Mouse (Mus musculus): ENCODE measurements around the gene Ttll10. TPM values are rescaled to one million over a fixed set of nuclear protein-coding genes. Genes with fewer than 3 reads are reported as not detected.

Gene Ttll10
- total and polyA plus RNA-seq, 2 experiments from 2014 or later: 1.9 TPM; not detected in 1

GRCm38 (mm10) chr4:156070716-156071115 lies 11.5 kb upstream of the Ttll10 start:
- Histone ChIP-seq H3K27me3 (ENCODE audit: insufficient read depth, low read length) (no peaks in the 10 kb centered on the region), H3K4me3 (ENCODE audit: low read depth, low read length) (no peak overlapping the region), H3K27ac (ENCODE audit: low read depth, low read length) (no peak overlapping the region), H3K9me3 (ENCODE audit: low read length) (no peaks in the 10 kb centered on the region), H3K4me1 (ENCODE audit: insufficient read depth, low read length) (no peaks in the 10 kb centered on the region), H3K9ac (replicated peaks; ENCODE audit: low read length, poor library complexity, severe bottlenecking) (no peak overlapping the region), H3K36me3 (ENCODE audit: insufficient read depth, low read length) (no peaks in the 10 kb centered on the region), H3K4me2 (ENCODE audit: low read depth, low read length, poor library complexity, severe bottlenecking) (no peak overlapping the region)
- 54% methylated on average over 2 of the region's 2 CpGs for WGBS
- no peak for TF ChIP-seq CTCF (IDR thresholded peaks at IDR 0.05)
- ATAC-seq (ENCODE audit: low FRiP score): no peak
- no peak for DNase-seq (ENCODE audit: low spot score)

- no peak for DNase-seq (ENCODE audit: low spot score)
- Histone ChIP-seq H3K4me3 (ENCODE audit: low read depth, low read length) (no peak overlapping the region), H3K36me3 (ENCODE audit: insufficient read depth, low read length) (no peaks in the 10 kb centered on the region), H3K27me3 (ENCODE audit: insufficient read depth, low read length) (no peaks in the 10 kb centered on the region), H3K9me3 (ENCODE audit: low read length) (no peaks in the 10 kb centered on the region), H3K4me2 (ENCODE audit: low read depth, low read length, poor library complexity, severe bottlenecking) (no peak overlapping the region), H3K27ac (ENCODE audit: low read depth, low read length) (no peak overlapping the region), H3K4me1 (ENCODE audit: insufficient read depth, low read length) (no peaks in the 10 kb centered on the region), H3K9ac (replicated peaks; ENCODE audit: low read length, poor library complexity, severe bottlenecking) (no peak overlapping the region)
- whole genome bisulfite sequencing: 45% methylated on average over 6 of the region's 6 CpGs
- no peak for ATAC-seq (ENCODE audit: low FRiP score)
- no peak for TF ChIP-seq CTCF (IDR thresholded peaks at IDR 0.05)
These were observed 11.1 kb upstream of the Ttll10 start for GRCm38 (mm10) chr4:156070276-156070675.

- Histone ChIP-seq H3K27ac (ENCODE audit: low read depth, low read length) (no peak overlapping the region), H3K4me3 (ENCODE audit: low read depth, low read length) (no peak overlapping the region), H3K9me3 (ENCODE audit: low read length) (no peaks in the 10 kb centered on the region), H3K4me1 (ENCODE audit: insufficient read depth, low read length) (no peaks in the 10 kb centered on the region), H3K27me3 (ENCODE audit: insufficient read depth, low read length) (no peaks in the 10 kb centered on the region), H3K4me2 (ENCODE audit: low read depth, low read length, poor library complexity, severe bottlenecking) (no peak overlapping the region), H3K9ac (replicated peaks; ENCODE audit: low read length, poor library complexity, severe bottlenecking) (no peak overlapping the region), H3K36me3 (ENCODE audit: insufficient read depth, low read length) (no peaks in the 10 kb centered on the region)
- TF ChIP-seq CTCF (IDR thresholded peaks at IDR 0.05): no peak
- DNase-seq (ENCODE audit: low spot score) (no peak), ATAC-seq (ENCODE audit: low FRiP score) (no peak)
- 87% methylated on average over 7 of the region's 8 CpGs for WGBS
These were observed 10.5 kb upstream of the Ttll10 start for GRCm38 (mm10) chr4:156069701-156070100.

- H3K4me1 ChIP-seq (ENCODE audit: insufficient read depth, low read length): no peaks in the 10 kb centered on the region
- H3K9me3 ChIP-seq (ENCODE audit: low read length): no peaks in the 10 kb centered on the region
- DNase-seq (ENCODE audit: low spot score) (no peak), ATAC-seq (ENCODE audit: low FRiP score) (no peak)
- no peak overlapping the region for H3K4me2 ChIP-seq (ENCODE audit: low read depth, low read length, poor library complexity, severe bottlenecking)
- no peaks in the 10 kb centered on the region for H3K27me3 ChIP-seq (ENCODE audit: insufficient read depth, low read length)
- no peak for TF ChIP-seq CTCF (IDR thresholded peaks at IDR 0.05)
- H3K9ac ChIP-seq (replicated peaks; ENCODE audit: low read length, poor library complexity, severe bottlenecking): no peak overlapping the region
- WGBS: 71% methylated on average over 5 of the region's 5 CpGs
- no peaks in the 10 kb centered on the region for H3K36me3 ChIP-seq (ENCODE audit: insufficient read depth, low read length)
- no peak overlapping the region for H3K27ac ChIP-seq (ENCODE audit: low read depth, low read length)
- no peak overlapping the region for H3K4me3 ChIP-seq (ENCODE audit: low read depth, low read length)
These were observed 8.2 kb upstream of the Ttll10 start for GRCm38 (mm10) chr4:156067256-156067949.

- no peak for ATAC-seq (ENCODE audit: low FRiP score)
- WGBS: 85% methylated on average over 10 of the region's 10 CpGs
These were observed 6.1 kb upstream of the Ttll10 start for GRCm38 (mm10) chr4:156065156-156065894.

GRCm38 (mm10) chr4:156064510-156064897 lies 5.3 kb upstream of the Ttll10 start:
- Histone ChIP-seq H3K27me3 (ENCODE audit: insufficient read depth, low read length) (no peaks in the 10 kb centered on the region), H3K36me3 (ENCODE audit: insufficient read depth, low read length) (no peaks in the 10 kb centered on the region), H3K4me3 (ENCODE audit: low read depth, low read length) (no peak overlapping the region), H3K4me2 (ENCODE audit: low read depth, low read length, poor library complexity, severe bottlenecking) (no peak overlapping the region), H3K9me3 (ENCODE audit: low read length) (no peaks in the 10 kb centered on the region), H3K27ac (ENCODE audit: low read depth, low read length) (no peak overlapping the region), H3K4me1 (ENCODE audit: insufficient read depth, low read length) (no peaks in the 10 kb centered on the region), H3K9ac (replicated peaks; ENCODE audit: low read length, poor library complexity, severe bottlenecking) (no peak overlapping the region)
- ATAC-seq (ENCODE audit: low FRiP score): no peak
- WGBS: 86% methylated on average over 9 of the region's 9 CpGs
- DNase-seq (ENCODE audit: low spot score): no peak
- no peak for TF ChIP-seq CTCF (IDR thresholded peaks at IDR 0.05)

More at GRCm38 (mm10) chr4:156065156-156065894, 6.1 kb upstream of the Ttll10 start:
- Histone ChIP-seq H3K9ac (replicated peaks; ENCODE audit: low read length, poor library complexity, severe bottlenecking) (no peak overlapping the region), H3K36me3 (ENCODE audit: insufficient read depth, low read length) (no peaks in the 10 kb centered on the region), H3K4me2 (ENCODE audit: low read depth, low read length, poor library complexity, severe bottlenecking) (no peak overlapping the region), H3K27ac (ENCODE audit: low read depth, low read length) (no peak overlapping the region), H3K27me3 (ENCODE audit: insufficient read depth, low read length) (no peaks in the 10 kb centered on the region), H3K9me3 (ENCODE audit: low read length) (no peaks in the 10 kb centered on the region), H3K4me1 (ENCODE audit: insufficient read depth, low read length) (no peaks in the 10 kb centered on the region), H3K4me3 (ENCODE audit: low read depth, low read length) (no peak overlapping the region)
- DNase-seq (ENCODE audit: low spot score): no peak
- TF ChIP-seq CTCF (IDR thresholded peaks at IDR 0.05): no peak
